Mouse (Mus musculus) cerebellum, adult 18-20 months (tissue): ENCODE data around the gene Msx3.

Experiments
- DNase-seq, 2 experiments: peaks; one replicate each; pipeline ENCODE4 v3.0.0; 2021

The Msx3 gene

DNA sequence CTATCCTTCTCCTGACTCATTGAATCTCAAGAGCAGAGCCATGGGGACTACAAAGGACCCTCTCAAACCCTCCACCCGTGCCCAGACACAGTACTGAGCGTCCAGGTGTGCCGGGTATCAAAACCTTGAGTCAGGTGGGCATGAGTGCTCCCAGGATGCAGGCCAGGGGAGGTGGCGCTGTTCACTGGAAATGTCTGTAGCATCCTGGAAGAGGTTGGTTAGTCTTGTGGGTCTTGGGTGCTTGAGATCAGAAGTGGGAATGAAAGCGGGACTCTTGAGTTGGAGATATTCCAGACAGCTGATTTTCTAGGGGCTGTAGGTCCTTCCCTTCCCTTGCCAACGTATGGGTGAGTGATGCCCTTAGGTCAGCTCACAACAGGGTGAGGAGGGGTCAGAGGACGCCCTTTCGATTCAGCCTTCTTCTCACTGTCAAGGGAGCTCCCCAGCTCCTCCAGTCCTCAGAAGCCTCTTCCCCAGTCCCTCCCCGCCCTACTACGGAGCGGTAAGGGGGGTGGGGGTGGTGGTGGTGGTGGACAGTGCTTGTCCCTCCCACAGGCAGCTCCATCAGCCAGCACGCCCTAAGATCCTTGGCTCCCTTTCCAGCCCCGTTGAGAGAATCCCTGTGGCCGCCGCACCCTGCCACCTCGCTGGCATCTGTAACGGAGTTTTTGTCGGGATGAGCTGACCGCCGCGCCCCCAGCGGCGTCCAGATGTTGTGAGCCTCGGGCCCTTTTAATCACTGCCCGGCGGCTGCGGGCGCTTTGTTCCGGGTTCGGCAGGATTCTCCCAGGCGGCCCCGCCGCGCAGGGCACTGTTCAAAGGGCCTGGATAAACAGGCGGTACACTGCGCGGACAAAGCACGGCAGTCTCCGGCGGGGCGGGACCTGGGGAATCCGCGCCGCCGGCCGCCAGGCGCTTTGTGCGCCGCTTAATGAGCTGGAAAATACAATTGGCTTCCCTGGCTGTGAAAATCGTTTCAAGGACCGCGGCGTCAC, 8.8 kb upstream of the Msx3 start:
- DNase-seq, result no peak

DNA sequence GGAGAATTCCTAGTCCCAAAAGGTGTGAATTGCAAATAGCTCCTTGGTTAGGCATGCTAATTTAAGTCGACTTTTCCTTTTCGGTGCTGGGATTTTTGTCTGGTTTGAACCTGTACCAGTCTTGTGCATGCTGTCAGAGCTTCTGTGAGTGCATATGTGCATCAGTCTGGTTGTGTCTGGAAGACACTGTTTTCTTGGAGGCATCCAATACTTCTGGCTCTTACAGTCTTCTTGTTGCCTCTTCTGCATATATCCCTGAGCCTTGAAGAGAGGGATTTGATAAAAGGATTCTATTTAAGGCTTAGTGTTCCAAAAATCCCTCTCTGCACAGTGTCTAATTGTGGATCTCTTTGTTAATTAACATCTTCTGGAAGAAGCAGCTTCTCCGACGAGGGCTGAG, 5.2 kb upstream of the Msx3 start:
- no peak for DNase-seq

DNA sequence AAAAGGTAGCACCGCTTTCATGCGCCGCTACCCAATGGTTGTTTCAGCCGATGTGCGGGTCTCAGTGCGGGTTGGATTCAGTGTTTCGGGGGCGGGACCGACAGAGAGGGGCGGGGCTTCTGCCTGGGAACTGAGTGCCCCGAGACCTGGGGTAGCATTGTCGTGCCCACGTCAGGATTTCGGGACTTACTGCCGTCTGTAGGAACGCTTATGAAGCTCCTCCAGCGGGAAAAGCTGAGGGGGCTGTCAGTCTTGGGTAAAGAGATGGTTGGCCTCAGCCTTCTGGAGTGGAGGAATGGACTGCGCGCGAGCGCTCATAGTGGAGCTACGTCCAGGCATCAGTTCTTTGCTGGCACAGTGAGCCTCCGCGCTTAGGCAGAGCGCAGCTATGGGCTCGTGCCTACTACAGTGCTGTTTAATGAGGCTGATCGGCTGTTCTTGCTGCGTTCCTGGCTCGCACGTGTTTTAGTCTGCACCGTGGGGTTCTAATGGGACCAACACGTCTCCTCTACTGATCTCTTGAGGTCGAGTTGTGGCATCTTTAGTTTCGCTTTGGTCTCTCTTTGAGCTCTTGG, 313 bp upstream of the Msx3 start:
- no peak for DNase-seq

GRCm38 (mm10) chr7:140047811-140048311, 1.0 kb downstream of the Msx3 start:
- no peak for DNase-seq

DNA sequence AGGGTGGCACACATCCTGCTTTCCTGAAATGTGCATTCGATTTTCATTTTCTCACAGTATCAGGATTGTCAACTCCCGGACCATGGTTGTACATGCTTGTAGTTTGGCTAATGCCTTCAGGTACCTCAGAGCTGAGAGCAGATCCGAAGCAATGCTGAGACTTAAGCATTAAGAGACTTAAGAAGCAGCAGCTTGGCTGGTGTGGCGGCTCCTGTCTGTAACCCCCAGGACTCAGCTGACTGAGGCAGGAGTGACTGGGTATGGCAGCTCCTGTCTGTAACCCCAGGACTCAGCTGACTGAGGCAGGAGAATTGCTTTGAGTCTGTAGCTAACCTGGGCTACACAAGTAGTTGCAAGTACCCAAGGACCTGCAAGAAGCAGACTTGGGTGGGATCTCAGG, 3.3 kb downstream of the Msx3 start:
- no peak for DNase-seq

DNA sequence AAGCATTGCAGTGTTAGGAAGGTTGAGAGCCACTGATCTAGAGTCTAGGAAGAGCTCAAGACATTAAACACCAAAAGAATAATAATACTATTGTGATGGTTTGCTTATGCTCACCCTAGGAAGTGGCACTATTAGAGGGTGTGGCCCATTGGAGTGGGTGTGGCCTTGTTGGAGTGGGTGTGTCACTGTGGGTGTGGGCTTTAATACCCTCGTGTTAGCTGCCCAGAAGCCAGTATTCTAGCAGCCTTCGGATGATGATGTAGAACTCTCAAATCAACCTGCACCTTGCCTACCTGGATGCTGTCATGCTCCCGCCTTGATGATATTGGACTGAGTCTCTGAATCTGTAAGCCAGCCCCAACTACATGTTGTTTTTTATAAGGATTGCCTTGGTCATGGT, 6.2 kb downstream of the Msx3 start:
- no peak for DNase-seq

DNA sequence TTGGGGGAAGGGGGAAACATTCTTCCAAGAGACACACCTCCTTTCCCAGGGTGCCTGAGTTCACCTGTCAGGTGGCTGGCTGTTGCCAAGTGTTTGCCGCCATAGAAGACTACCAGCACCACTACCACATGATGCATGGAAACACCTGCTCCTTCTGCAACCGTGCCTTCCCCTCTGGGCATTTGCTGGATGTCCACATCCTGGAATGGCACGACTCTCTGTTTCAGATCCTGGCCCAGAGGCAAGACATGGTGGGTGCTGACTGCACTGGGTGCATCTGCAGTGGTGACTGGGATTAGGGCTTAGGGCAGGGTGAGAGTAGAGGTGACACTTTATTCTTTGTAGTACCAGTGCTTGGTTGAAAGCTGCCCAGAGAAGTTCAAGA, 11.7 kb downstream of the Msx3 start:
- peak in 1 of 2 experiments; percentile 9 for DNase-seq

- peak; percentile 95 to 98 for DNase-seq
Observed at GRCm38 (mm10) chr7:140036281-140037170, 12.4 kb downstream of the Msx3 start, which contains the start of the genes Zfp511 and Tubgcp2. Gene Zfp511, plus strand, starts transcription at chr7:140036391. Gene Tubgcp2, minus strand, starts transcription at chr7:140036669.

GRCm38 (mm10) chr7:140035456-140035855, 13.4 kb downstream of the Msx3 start:
- no peak for DNase-seq

DNA sequence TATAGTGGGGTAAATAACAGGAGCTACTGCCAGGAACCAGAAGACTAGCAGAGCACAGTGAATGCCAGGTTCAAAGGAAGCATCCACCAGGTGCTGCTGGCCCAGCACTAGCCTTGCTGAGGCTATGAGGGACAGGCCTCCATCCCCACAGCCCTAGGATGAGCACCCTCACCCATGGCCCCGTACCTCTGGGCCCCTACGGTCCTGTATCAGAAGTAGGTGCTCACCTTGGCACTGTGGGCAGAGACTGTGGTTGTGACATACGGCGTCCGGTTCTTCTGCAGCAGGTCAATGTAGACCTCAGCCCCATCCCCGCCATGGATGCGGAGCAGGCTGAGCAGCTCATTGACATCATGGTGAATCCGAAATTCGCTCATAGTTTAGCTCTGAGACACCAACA, 15.5 kb downstream of the Msx3 start:
- DNase-seq, result no peak

GRCm38 (mm10) chr7:140032366-140032765, 16.5 kb downstream of the Msx3 start:
- no peak for DNase-seq

DNA sequence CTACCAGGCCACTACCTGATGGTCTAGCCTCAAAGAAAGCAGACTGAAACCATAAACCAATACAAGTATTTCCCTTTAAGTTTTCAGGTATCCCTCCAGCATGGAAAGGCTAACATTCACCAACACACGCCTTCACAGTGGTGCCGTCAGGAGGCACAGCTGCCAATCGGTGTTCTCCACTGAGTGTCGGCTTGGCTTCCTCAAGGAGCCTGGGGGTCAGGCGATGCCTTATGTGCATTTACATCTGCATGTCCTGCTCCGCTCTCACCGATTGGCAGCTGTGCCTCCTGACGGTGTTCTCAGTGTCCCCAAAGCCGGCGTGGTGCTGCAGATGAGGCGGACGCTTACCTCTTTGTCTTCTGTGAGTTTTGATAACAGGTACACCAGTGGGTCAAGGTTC, 17.1 kb downstream of the Msx3 start:
- no peak for DNase-seq

DNA sequence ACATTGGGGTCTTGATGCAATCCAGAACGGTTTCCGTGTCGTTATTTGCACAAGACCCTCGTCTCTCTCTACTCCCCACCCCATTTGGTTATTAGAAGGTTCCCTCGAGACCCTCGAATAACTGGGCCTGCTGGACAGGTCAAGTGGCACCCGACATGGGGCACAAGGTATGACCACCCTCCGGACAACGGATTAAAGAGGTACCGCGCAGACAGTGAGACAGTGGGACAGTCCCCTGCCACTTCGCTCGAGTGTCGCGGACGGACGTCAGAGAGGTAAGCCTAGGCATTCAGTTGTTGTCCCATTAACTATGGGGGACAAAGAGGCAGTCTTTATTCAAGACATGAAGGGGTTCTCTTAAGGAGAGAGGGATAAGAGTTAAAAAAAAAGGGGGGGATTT, 37.6 kb downstream of the Msx3 start:
- no peak for DNase-seq

- DNase-seq, result no peak
Observed at GRCm38 (mm10) chr7:140007781-140008180, 41.1 kb downstream of the Msx3 start.

DNA sequence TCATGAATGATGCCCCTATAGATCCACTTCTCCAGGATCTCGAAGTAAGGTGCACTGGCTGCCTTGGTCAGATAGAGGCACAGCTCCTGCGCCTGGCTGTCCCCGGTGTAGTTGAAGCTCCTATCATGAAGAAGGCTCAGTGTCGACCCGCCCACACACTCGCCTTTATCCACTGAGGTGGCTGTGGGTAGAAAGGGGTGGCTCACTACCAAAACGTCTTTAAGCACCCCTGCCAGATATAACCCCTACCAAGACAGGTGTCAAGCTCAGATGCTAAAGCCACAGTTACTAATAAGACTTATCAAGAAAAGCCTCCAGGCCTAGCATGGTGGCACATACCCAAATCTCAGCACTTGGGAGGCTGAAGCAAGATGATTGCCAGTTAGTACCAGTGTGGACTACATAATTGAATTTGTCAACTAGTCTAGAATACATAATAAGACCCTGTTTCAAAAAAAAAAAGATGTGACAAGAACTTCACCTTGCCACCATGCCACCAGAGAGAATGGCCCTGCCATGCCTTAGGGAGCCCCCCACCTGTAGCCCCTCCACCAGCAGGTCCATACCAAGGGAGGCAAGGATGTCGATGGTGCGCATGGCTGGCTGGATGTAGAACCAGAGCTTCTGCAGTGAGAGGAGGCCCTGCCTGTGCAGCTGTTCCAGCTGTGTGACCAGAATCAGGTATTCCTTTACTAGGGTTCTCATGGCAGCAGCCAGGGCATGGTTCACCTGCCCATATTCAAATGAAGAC, 41.9 kb downstream of the Msx3 start:
- DNase-seq, result no peak

- DNase-seq, result no peak
Observed at GRCm38 (mm10) chr7:140004666-140005065, 44.2 kb downstream of the Msx3 start.

GRCm38 (mm10) chr7:140001086-140001740, 47.7 kb downstream of the Msx3 start:
- no peak for DNase-seq

GRCm38 (mm10) chr7:139998691-139999350, 50.1 kb downstream of the Msx3 start:
- no peak for DNase-seq
